Mouse (Mus musculus): Measurements from ENCODE around the gene Prr13. TPM values are rescaled to one million over a fixed set of nuclear protein-coding genes. Genes with fewer than 3 reads are reported as not detected.

Prr13 gene
- polyA plus RNA-seq, 1 experiment from 2014 or later = 85.8 TPM

- no peaks in the 10 kb centered on the region for H3K27me3 ChIP-seq (ENCODE audit: control insufficient read depth, insufficient read depth, low read length)
- peaks cover 29% of the 10 kb centered on the region for H3K36me3 ChIP-seq (ENCODE audit: control insufficient read depth, insufficient read depth, low read length)
- no peaks in the 10 kb centered on the region for H3K4me1 ChIP-seq (ENCODE audit: control insufficient read depth, insufficient read depth, low read length)
- H3K9me3 ChIP-seq (ENCODE audit: control insufficient read depth, low read length) = no peaks in the 10 kb centered on the region
- no peak overlapping the region for H3K4me3 ChIP-seq (ENCODE audit: low read depth, low read length)
- no peak overlapping the region for H3K4me2 ChIP-seq (ENCODE audit: low read depth, low read length)
- H3K9ac ChIP-seq (replicated peaks; ENCODE audit: low read depth, low read length) = no peak overlapping the region
- 89% methylated on average over 1 of the region's 1 CpGs for WGBS
- H3K27ac ChIP-seq (ENCODE audit: low read depth, low read length) = no peak overlapping the region
- no peak for ATAC-seq (ENCODE audit: low read depth)
Measured at GRCm38 (mm10) chr15:102426963-102427362, 31.9 kb upstream of the Prr13 start.

- Histone ChIP-seq H3K36me3 (ENCODE audit: control insufficient read depth, insufficient read depth, low read length) (peaks cover 36% of the 10 kb centered on the region), H3K4me1 (ENCODE audit: control insufficient read depth, insufficient read depth, low read length) (no peaks in the 10 kb centered on the region), H3K9ac (replicated peaks; ENCODE audit: low read depth, low read length) (no peak overlapping the region), H3K27ac (ENCODE audit: low read depth, low read length) (no peak overlapping the region), H3K4me3 (ENCODE audit: low read depth, low read length) (no peak overlapping the region), H3K9me3 (ENCODE audit: control insufficient read depth, low read length) (no peaks in the 10 kb centered on the region), H3K27me3 (ENCODE audit: control insufficient read depth, insufficient read depth, low read length) (no peaks in the 10 kb centered on the region), H3K4me2 (ENCODE audit: low read depth, low read length) (no peak overlapping the region)
- WGBS = 85% methylated on average over 1 of the region's 1 CpGs
- no peak for ATAC-seq (ENCODE audit: low read depth)
Measured at GRCm38 (mm10) chr15:102432046-102432445, 26.8 kb upstream of the Prr13 start.

- Histone ChIP-seq H3K4me2 (ENCODE audit: low read depth, low read length) (no peak overlapping the region), H3K27ac (ENCODE audit: low read depth, low read length) (no peak overlapping the region), H3K27me3 (ENCODE audit: control insufficient read depth, insufficient read depth, low read length) (no peaks in the 10 kb centered on the region), H3K9ac (replicated peaks; ENCODE audit: low read depth, low read length) (no peak overlapping the region), H3K4me3 (ENCODE audit: low read depth, low read length) (no peak overlapping the region), H3K4me1 (ENCODE audit: control insufficient read depth, insufficient read depth, low read length) (no peaks in the 10 kb centered on the region), H3K9me3 (ENCODE audit: control insufficient read depth, low read length) (no peaks in the 10 kb centered on the region), H3K36me3 (ENCODE audit: control insufficient read depth, insufficient read depth, low read length) (peaks cover 36% of the 10 kb centered on the region)
- ATAC-seq (ENCODE audit: low read depth) = no peak
- 97% methylated on average over 4 of the region's 4 CpGs for whole genome bisulfite sequencing
Measured at GRCm38 (mm10) chr15:102433173-102433572, 25.7 kb upstream of the Prr13 start.

- no peaks in the 10 kb centered on the region for H3K4me1 ChIP-seq (ENCODE audit: control insufficient read depth, insufficient read depth, low read length)
- H3K4me3 ChIP-seq (ENCODE audit: low read depth, low read length) = no peak overlapping the region
- H3K4me2 ChIP-seq (ENCODE audit: low read depth, low read length) = no peak overlapping the region
- H3K36me3 ChIP-seq (ENCODE audit: control insufficient read depth, insufficient read depth, low read length) = no peaks in the 10 kb centered on the region
- H3K27me3 ChIP-seq (ENCODE audit: control insufficient read depth, insufficient read depth, low read length) = no peaks in the 10 kb centered on the region
- no peak overlapping the region for H3K9ac ChIP-seq (replicated peaks; ENCODE audit: low read depth, low read length)
- no peak for ATAC-seq (ENCODE audit: low read depth)
- H3K9me3 ChIP-seq (ENCODE audit: control insufficient read depth, low read length) = no peaks in the 10 kb centered on the region
- WGBS = 50% methylated on average over 2 of the region's 2 CpGs
- H3K27ac ChIP-seq (ENCODE audit: low read depth, low read length) = no peak overlapping the region
Measured at GRCm38 (mm10) chr15:102442490-102442889, 16.3 kb upstream of the Prr13 start.

GRCm38 (mm10) chr15:102445146-102445545 is 13.7 kb upstream of the Prr13 start, which contains the start of gene Amhr2:
TSS of gene Amhr2 (plus strand) at chr15:102445367.
- Histone ChIP-seq H3K4me3 (ENCODE audit: low read depth, low read length) (no peak within 1 kb of the TSS), H3K27ac (ENCODE audit: low read depth, low read length) (no peak within 1 kb of the TSS), H3K4me1 (ENCODE audit: control insufficient read depth, insufficient read depth, low read length) (no peaks in the 10 kb centered on the region), H3K4me2 (ENCODE audit: low read depth, low read length) (no peak within 1 kb of the TSS), H3K9ac (replicated peaks; ENCODE audit: low read depth, low read length) (no peak within 1 kb of the TSS), H3K9me3 (ENCODE audit: control insufficient read depth, low read length) (no peaks in the 10 kb centered on the region), H3K36me3 (ENCODE audit: control insufficient read depth, insufficient read depth, low read length) (no peaks in the 10 kb centered on the region), H3K27me3 (ENCODE audit: control insufficient read depth, insufficient read depth, low read length) (no peaks in the 10 kb centered on the region)
- WGBS = 71% methylated on average over 7 of the region's 8 CpGs
- ATAC-seq (ENCODE audit: low read depth) = no peak

- no peak for ATAC-seq (ENCODE audit: low read depth)
Measured at GRCm38 (mm10) chr15:102446448-102446847, 12.4 kb upstream of the Prr13 start.

GRCm38 (mm10) chr15:102449366-102449765 is 9.5 kb upstream of the Prr13 start:
- no peak overlapping the region for H3K27ac ChIP-seq (ENCODE audit: low read depth, low read length)

More at GRCm38 (mm10) chr15:102446448-102446847, 12.4 kb upstream of the Prr13 start:
- WGBS = 74% methylated on average over 5 of the region's 6 CpGs
- H3K36me3 ChIP-seq (ENCODE audit: control insufficient read depth, insufficient read depth, low read length) = no peaks in the 10 kb centered on the region
- H3K4me3 ChIP-seq (ENCODE audit: low read depth, low read length) = no peak overlapping the region
- no peak overlapping the region for H3K9ac ChIP-seq (replicated peaks; ENCODE audit: low read depth, low read length)
- no peaks in the 10 kb centered on the region for H3K4me1 ChIP-seq (ENCODE audit: control insufficient read depth, insufficient read depth, low read length)
- no peak overlapping the region for H3K4me2 ChIP-seq (ENCODE audit: low read depth, low read length)
- no peaks in the 10 kb centered on the region for H3K27me3 ChIP-seq (ENCODE audit: control insufficient read depth, insufficient read depth, low read length)
- H3K9me3 ChIP-seq (ENCODE audit: control insufficient read depth, low read length) = no peaks in the 10 kb centered on the region
- no peak overlapping the region for H3K27ac ChIP-seq (ENCODE audit: low read depth, low read length)

GRCm38 (mm10) chr15:102450928-102451327 is 7.9 kb upstream of the Prr13 start:
- H3K4me1 ChIP-seq (ENCODE audit: control insufficient read depth, insufficient read depth, low read length) = no peaks in the 10 kb centered on the region
- no peaks in the 10 kb centered on the region for H3K36me3 ChIP-seq (ENCODE audit: control insufficient read depth, insufficient read depth, low read length)
- no peaks in the 10 kb centered on the region for H3K9me3 ChIP-seq (ENCODE audit: control insufficient read depth, low read length)
- H3K9ac ChIP-seq (replicated peaks; ENCODE audit: low read depth, low read length) = no peak overlapping the region
- no peak overlapping the region for H3K4me2 ChIP-seq (ENCODE audit: low read depth, low read length)
- WGBS = 38% methylated on average over 7 of the region's 7 CpGs
- H3K27ac ChIP-seq (ENCODE audit: low read depth, low read length) = no peak overlapping the region
- no peak overlapping the region for H3K4me3 ChIP-seq (ENCODE audit: low read depth, low read length)
- ATAC-seq (ENCODE audit: low read depth) = no peak
- no peaks in the 10 kb centered on the region for H3K27me3 ChIP-seq (ENCODE audit: control insufficient read depth, insufficient read depth, low read length)

More at GRCm38 (mm10) chr15:102449366-102449765, 9.5 kb upstream of the Prr13 start:
- H3K9me3 ChIP-seq (ENCODE audit: control insufficient read depth, low read length) = no peaks in the 10 kb centered on the region
- H3K9ac ChIP-seq (replicated peaks; ENCODE audit: low read depth, low read length) = no peak overlapping the region
- H3K36me3 ChIP-seq (ENCODE audit: control insufficient read depth, insufficient read depth, low read length) = no peaks in the 10 kb centered on the region
- H3K4me2 ChIP-seq (ENCODE audit: low read depth, low read length) = no peak overlapping the region
- no peak overlapping the region for H3K4me3 ChIP-seq (ENCODE audit: low read depth, low read length)
- H3K4me1 ChIP-seq (ENCODE audit: control insufficient read depth, insufficient read depth, low read length) = no peaks in the 10 kb centered on the region
- ATAC-seq (ENCODE audit: low read depth) = no peak
- WGBS = 72% methylated on average over 8 of the region's 8 CpGs
- no peaks in the 10 kb centered on the region for H3K27me3 ChIP-seq (ENCODE audit: control insufficient read depth, insufficient read depth, low read length)

- Histone ChIP-seq H3K9ac (replicated peaks; ENCODE audit: low read depth, low read length) (no peak overlapping the region), H3K9me3 (ENCODE audit: control insufficient read depth, low read length) (no peaks in the 10 kb centered on the region), H3K27ac (ENCODE audit: low read depth, low read length) (no peak overlapping the region), H3K27me3 (ENCODE audit: control insufficient read depth, insufficient read depth, low read length) (no peaks in the 10 kb centered on the region), H3K4me3 (ENCODE audit: low read depth, low read length) (no peak overlapping the region), H3K36me3 (ENCODE audit: control insufficient read depth, insufficient read depth, low read length) (no peaks in the 10 kb centered on the region), H3K4me1 (ENCODE audit: control insufficient read depth, insufficient read depth, low read length) (no peaks in the 10 kb centered on the region), H3K4me2 (ENCODE audit: low read depth, low read length) (no peak overlapping the region)
- 83% methylated on average over 26 of the region's 26 CpGs for WGBS
- no peak for ATAC-seq (ENCODE audit: low read depth)
Measured at GRCm38 (mm10) chr15:102451666-102452430, 7.0 kb upstream of the Prr13 start.

Measured in neural tube, embryonic 14.5 days (tissue).